Mouse (Mus musculus) MEL (cell line): Measurements from ENCODE around the gene Kcnk2.

Experiments
- CTCF ChIP-seq, 3 experiments: IDR thresholded peaks in 2 of 3; conservative IDR thresholded peaks in 1 of 3; 2 replicates each; pipeline ENCODE4 v1.5.1; 2011 to 2012; ENCODE audit warnings: low read length in 3 of 3, low read depth in 2 of 3, mild to moderate bottlenecking in 2 of 3, improper control_type of control experiment in 1 of 3, inconsistent platforms in 1 of 3, mixed read lengths in 1 of 3, moderate library complexity in 1 of 3; ENCODE audit not compliant: control insufficient read depth in 1 of 3, insufficient read depth in 1 of 3, poor library complexity in 1 of 3, severe bottlenecking in 1 of 3
- E2F4 ChIP-seq: IDR thresholded peaks from 2 replicates; pipeline ENCODE4 v1.6.1; 2011; ENCODE audit warnings: low read depth, low read length, improper control_type of control experiment, borderline replicate concordance
- EP300 ChIP-seq, 2 experiments: IDR thresholded peaks; 2 replicates each; pipeline ENCODE4 v1.6.1; 2011; ENCODE audit warnings: improper control_type of control experiment in 2 of 2, low read length in 2 of 2, low read depth in 1 of 2, mild to moderate bottlenecking in 1 of 2
- MAX ChIP-seq: IDR thresholded peaks from 2 replicates; pipeline ENCODE4 v1.6.1; 2011; ENCODE audit warnings: low read length, improper control_type of control experiment
- MAZ ChIP-seq: IDR thresholded peaks from 2 replicates; pipeline ENCODE4 v1.6.1; 2012; ENCODE audit warnings: low read depth, mild to moderate bottlenecking, inconsistent platforms, low read length, improper control_type of control experiment
- NELFE ChIP-seq: IDR thresholded peaks from 2 replicates; pipeline ENCODE4 v1.6.1; 2011; ENCODE audit warnings: low read depth, low read length, improper control_type of control experiment
- POLR2A ChIP-seq, 2 experiments: IDR thresholded peaks; 2 replicates each; pipeline ENCODE4 v1.6.1; 2011 to 2012; ENCODE audit warnings: low read length in 2 of 2, mild to moderate bottlenecking in 2 of 2, control low read depth in 1 of 2, improper control_type of control experiment in 1 of 2, low read depth in 1 of 2, moderate library complexity in 1 of 2; ENCODE audit not compliant: control insufficient read depth in 1 of 2, insufficient read depth in 1 of 2, poor library complexity in 1 of 2
- POLR2AphosphoS2 ChIP-seq: IDR thresholded peaks from 2 replicates; pipeline ENCODE4 v1.6.1; 2011; ENCODE audit warnings: low read length, improper control_type of control experiment
- TBP ChIP-seq: IDR thresholded peaks from 2 replicates; pipeline ENCODE4 v1.8.0; 2011; ENCODE audit warnings: low read depth, low read length, improper control_type of control experiment
- USF1 ChIP-seq: IDR thresholded peaks from 2 replicates; pipeline ENCODE4 v1.6.1; 2014; ENCODE audit warnings: low read depth, mild to moderate bottlenecking, inconsistent platforms, low read length, improper control_type of control experiment, moderate library complexity
- ZKSCAN1 ChIP-seq: IDR thresholded peaks from 2 replicates; pipeline ENCODE4 v1.6.1; 2012; ENCODE audit warnings: low read depth, mild to moderate bottlenecking, inconsistent platforms, low read length, improper control_type of control experiment, moderate library complexity

DNA sequence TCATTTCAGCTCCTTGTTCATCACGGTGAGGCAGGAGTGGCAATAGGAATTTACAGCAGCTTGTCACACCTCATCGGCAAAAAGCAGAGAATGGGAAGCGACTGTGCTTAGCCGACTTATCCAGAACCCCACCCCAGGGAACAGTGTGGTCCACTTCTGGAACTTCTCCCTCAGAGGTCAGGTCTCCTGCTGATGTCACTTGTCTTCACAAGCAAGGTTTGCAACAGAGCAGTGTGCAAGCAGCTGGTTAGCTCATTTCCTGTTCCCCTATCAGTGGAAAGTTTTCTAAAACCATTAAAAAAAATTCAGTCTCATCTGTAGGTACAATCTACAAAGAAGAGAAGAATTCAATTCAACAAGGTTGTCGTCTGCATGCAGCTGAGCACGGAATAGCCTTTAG, 236.9 kb downstream of the Kcnk2 start:
- TF ChIP-seq E2F4, result no peak
- TF ChIP-seq CTCF (IDR thresholded peaks at IDR 0.05 in 2 of 3, conservative IDR thresholded peaks at IDR 0.05 in 1 of 3; ENCODE audit: control insufficient read depth in 1 of 3, insufficient read depth in 1 of 3, low read depth in 2 of 3, low read length in 3 of 3, poor library complexity in 1 of 3, severe bottlenecking in 1 of 3), result no peak
- TF ChIP-seq EP300 (IDR thresholded peaks at IDR 0.05; ENCODE audit: low read depth in 1 of 2, low read length in 2 of 2), result no peak
- TF ChIP-seq NELFE, result no peak
- TF ChIP-seq TBP, result no peak
- TF ChIP-seq POLR2AphosphoS2, result no peak
- TF ChIP-seq MAX, result no peak
- TF ChIP-seq USF1, result no peak
- no peak for TF ChIP-seq ZKSCAN1
- TF ChIP-seq MAZ, result no peak
- no peak for TF ChIP-seq POLR2A (IDR thresholded peaks at IDR 0.05; ENCODE audit: control insufficient read depth in 1 of 2, insufficient read depth in 1 of 2, low read depth in 1 of 2, low read length in 2 of 2, poor library complexity in 1 of 2)
